Mouse (Mus musculus): ENCODE measurements around the gene Cdc42ep1. TPM values are rescaled to one million over a fixed set of nuclear protein-coding genes. Genes with fewer than 3 reads are reported as not detected.

Cdc42ep1 gene
- polyA plus RNA-seq, 1 experiment from 2014 or later, result 44.0 TPM

- WGBS, result 60% methylated on average over 3 of the region's 3 CpGs
- H3K9me3 ChIP-seq, result no peaks in the 10 kb centered on the region
- peaks cover 39% of the 10 kb centered on the region for H3K4me1 ChIP-seq (replicated peaks)
- ATAC-seq, result no peak
- H3K4me2 ChIP-seq (replicated peaks), result no peak overlapping the region
- H3K27ac ChIP-seq, result no peak overlapping the region
- peaks cover 7% of the 10 kb centered on the region; the same call in 1 of the 2 replicates for H3K27me3 ChIP-seq (replicated peaks)
- H3K4me3 ChIP-seq (replicated peaks), result no peak overlapping the region
- H3K9ac ChIP-seq, result no peak overlapping the region
- H3K36me3 ChIP-seq, result no peaks in the 10 kb centered on the region
Observed at GRCm38 (mm10) chr15:78807141-78807540, 35.3 kb upstream of the Cdc42ep1 start.

- H3K27ac ChIP-seq, result no peak overlapping the region
- no peaks in the 10 kb centered on the region for H3K36me3 ChIP-seq
- peaks cover 24% of the 10 kb centered on the region for H3K4me1 ChIP-seq (replicated peaks)
- no peaks in the 10 kb centered on the region for H3K27me3 ChIP-seq (replicated peaks)
- WGBS, result 90% methylated on average over 2 of the region's 2 CpGs
- ATAC-seq, result no peak
- H3K9ac ChIP-seq, result no peak overlapping the region
- no peak overlapping the region for H3K4me2 ChIP-seq (replicated peaks)
- no peaks in the 10 kb centered on the region for H3K9me3 ChIP-seq
- H3K4me3 ChIP-seq (replicated peaks), result no peak overlapping the region
Observed at GRCm38 (mm10) chr15:78808980-78809379, 33.4 kb upstream of the Cdc42ep1 start.

- WGBS, result 56% methylated on average over 9 of the region's 9 CpGs
- H3K9ac ChIP-seq, result no peak overlapping the region
- no peak for ATAC-seq
Observed at GRCm38 (mm10) chr15:78809739-78810138, 32.7 kb upstream of the Cdc42ep1 start.

GRCm38 (mm10) chr15:78810146-78810545 is 32.3 kb upstream of the Cdc42ep1 start:
- H3K4me1 ChIP-seq (replicated peaks), result peaks cover 24% of the 10 kb centered on the region
- WGBS, result 65% methylated on average over 9 of the region's 9 CpGs
- no peak overlapping the region for H3K27ac ChIP-seq
- H3K9me3 ChIP-seq, result no peaks in the 10 kb centered on the region
- no peak overlapping the region for H3K9ac ChIP-seq
- H3K27me3 ChIP-seq (replicated peaks), result no peaks in the 10 kb centered on the region
- no peak overlapping the region for H3K4me3 ChIP-seq (replicated peaks)
- H3K36me3 ChIP-seq, result no peaks in the 10 kb centered on the region
- H3K4me2 ChIP-seq (replicated peaks), result no peak overlapping the region
- no peak for ATAC-seq

More at GRCm38 (mm10) chr15:78809739-78810138, 32.7 kb upstream of the Cdc42ep1 start:
- no peak overlapping the region for H3K4me3 ChIP-seq (replicated peaks)
- no peaks in the 10 kb centered on the region for H3K36me3 ChIP-seq
- no peaks in the 10 kb centered on the region for H3K27me3 ChIP-seq (replicated peaks)
- no peak overlapping the region for H3K27ac ChIP-seq
- H3K4me1 ChIP-seq (replicated peaks), result peaks cover 23% of the 10 kb centered on the region
- H3K4me2 ChIP-seq (replicated peaks), result no peak overlapping the region
- no peaks in the 10 kb centered on the region for H3K9me3 ChIP-seq

- Histone ChIP-seq H3K36me3 (no peaks in the 10 kb centered on the region), H3K27ac (no peak overlapping the region), H3K4me1 (replicated peaks) (peaks cover 17% of the 10 kb centered on the region), H3K4me3 (replicated peaks) (no peak overlapping the region), H3K27me3 (replicated peaks) (no peaks in the 10 kb centered on the region), H3K9me3 (no peaks in the 10 kb centered on the region), H3K9ac (no peak overlapping the region), H3K4me2 (replicated peaks) (no peak overlapping the region)
- 83% methylated on average over 4 of the region's 4 CpGs for WGBS
- ATAC-seq, result no peak
Observed at GRCm38 (mm10) chr15:78813603-78814002, 28.8 kb upstream of the Cdc42ep1 start.

- no peak overlapping the region for H3K9ac ChIP-seq
- 36% methylated on average over 11 of the region's 11 CpGs for WGBS
- H3K4me1 ChIP-seq (replicated peaks), result peaks cover 10% of the 10 kb centered on the region
- H3K27ac ChIP-seq, result peak overlapping the region; percentile 62; the same call in 1 of the 2 replicates
- H3K4me3 ChIP-seq (replicated peaks), result no peak overlapping the region
- H3K4me2 ChIP-seq (replicated peaks), result peak overlapping the region; percentile 28; the same call in 1 of the 2 replicates
- no peaks in the 10 kb centered on the region for H3K9me3 ChIP-seq
- ATAC-seq, result peak; percentile 85
- H3K27me3 ChIP-seq (replicated peaks), result no peaks in the 10 kb centered on the region
- no peaks in the 10 kb centered on the region for H3K36me3 ChIP-seq
Observed at GRCm38 (mm10) chr15:78815314-78816073, 26.9 kb upstream of the Cdc42ep1 start.

- Histone ChIP-seq H3K4me1 (replicated peaks) (peaks cover 10% of the 10 kb centered on the region), H3K4me3 (replicated peaks) (no peak overlapping the region), H3K9me3 (no peaks in the 10 kb centered on the region), H3K27me3 (replicated peaks) (no peaks in the 10 kb centered on the region), H3K4me2 (replicated peaks) (peak overlapping the region; percentile 28; the same call in 1 of the 2 replicates), H3K27ac (peak overlapping the region; percentile 62; the same call in 1 of the 2 replicates), H3K9ac (no peak overlapping the region), H3K36me3 (no peaks in the 10 kb centered on the region)
- no peak; the same call in none of the 2 replicates for ATAC-seq
- 53% methylated on average over 6 of the region's 6 CpGs for WGBS
Observed at GRCm38 (mm10) chr15:78816074-78816391, 26.4 kb upstream of the Cdc42ep1 start.

GRCm38 (mm10) chr15:78826213-78827204 is 15.9 kb upstream of the Cdc42ep1 start:
- Histone ChIP-seq H3K36me3 (no peaks in the 10 kb centered on the region), H3K4me2 (replicated peaks) (no peak overlapping the region), H3K4me3 (replicated peaks) (no peak overlapping the region), H3K9me3 (no peaks in the 10 kb centered on the region), H3K9ac (no peak overlapping the region), H3K27ac (no peak overlapping the region), H3K4me1 (replicated peaks) (peaks cover 19% of the 10 kb centered on the region), H3K27me3 (replicated peaks) (no peaks in the 10 kb centered on the region; the same call in 1 of the 2 replicates)
- 23% methylated on average over 28 of the region's 28 CpGs for WGBS
- ATAC-seq, result peak; percentile 72

GRCm38 (mm10) chr15:78828315-78828714 is 14.1 kb upstream of the Cdc42ep1 start:
- H3K4me3 ChIP-seq (replicated peaks), result no peak overlapping the region
- H3K27ac ChIP-seq, result 0 out of 2 replicates have a peak overlapping the region, but pooled peaks have one; percentile 25
- no peak overlapping the region for H3K4me2 ChIP-seq (replicated peaks)
- H3K4me1 ChIP-seq (replicated peaks), result peaks cover 36% of the 10 kb centered on the region
- 29% methylated on average over 5 of the region's 5 CpGs for WGBS
- H3K36me3 ChIP-seq, result no peaks in the 10 kb centered on the region
- H3K9me3 ChIP-seq, result no peaks in the 10 kb centered on the region
- ATAC-seq, result no peak
- no peaks in the 10 kb centered on the region; the same call in 1 of the 2 replicates for H3K27me3 ChIP-seq (replicated peaks)
- no peak overlapping the region for H3K9ac ChIP-seq

- WGBS, result 93% methylated on average over 1 of the region's 1 CpGs
- Histone ChIP-seq H3K4me2 (replicated peaks) (no peak overlapping the region), H3K4me3 (replicated peaks) (no peak overlapping the region), H3K9ac (no peak overlapping the region), H3K36me3 (no peaks in the 10 kb centered on the region), H3K4me1 (replicated peaks) (peaks cover 48% of the 10 kb centered on the region), H3K9me3 (no peaks in the 10 kb centered on the region), H3K27ac (no peak overlapping the region), H3K27me3 (replicated peaks) (no peaks in the 10 kb centered on the region; the same call in 1 of the 2 replicates)
- no peak for ATAC-seq
Observed at GRCm38 (mm10) chr15:78829636-78830035, 12.8 kb upstream of the Cdc42ep1 start.

GRCm38 (mm10) chr15:78830742-78831719 is 11.4 kb upstream of the Cdc42ep1 start:
- Histone ChIP-seq H3K4me2 (replicated peaks) (peak overlapping the region; percentile 40; the same call in 1 of the 2 replicates), H3K4me1 (replicated peaks) (peaks cover 62% of the 10 kb centered on the region), H3K27me3 (replicated peaks) (no peaks in the 10 kb centered on the region; the same call in 1 of the 2 replicates), H3K9ac (no peak overlapping the region), H3K27ac (peak overlapping the region; percentile 93), H3K4me3 (replicated peaks) (no peak overlapping the region), H3K36me3 (no peaks in the 10 kb centered on the region), H3K9me3 (no peaks in the 10 kb centered on the region)
- no peak for ATAC-seq
- WGBS, result 54% methylated on average over 10 of the region's 10 CpGs

Measured in intestine, embryonic 15.5 days (tissue).